Mouse (Mus musculus): ENCODE data around the gene Gm20403. TPM values are rescaled to one million over a fixed set of nuclear protein-coding genes. Genes with fewer than 3 reads are reported as not detected.
"Not testable (repeated sequence)": the region's sequence is repeated elsewhere in the genome, so short reads cannot be mapped to it uniquely, and the experiment has no call there.

Gm20403 gene
- total and polyA plus RNA-seq, 3 experiments = not detected

- H3K27me3 ChIP-seq (replicated peaks) = no peaks in the 10 kb centered on the region
- no peak overlapping the region for H3K27ac ChIP-seq (ENCODE audit: insufficient read depth, low read depth)
- H3K36me3 ChIP-seq (replicated peaks in 1 of 2; ENCODE audit: control insufficient read depth in 1 of 2, insufficient read depth in 1 of 2, low read length in 1 of 2) = no peaks in the 10 kb centered on the region
- H3K4me3 ChIP-seq (replicated peaks in 1 of 3; ENCODE audit: low read depth in 2 of 3, low read length in 2 of 3, poor library complexity in 1 of 3) = no peak overlapping the region
- in situ Hi-C loops (cut with MboI; ENCODE audit: low pct_ligation_motif_present, low pct_unique_long_range_greater_than_20kb, low sequenced_read_pairs) (no loop called here), dilution Hi-C loops (cut with MboI; ENCODE audit: extremely low pct_ligation_motif_present, extremely low pct_unique_long_range_greater_than_20kb, low sequenced_read_pairs) (no loop called here)
- H3K9me3 ChIP-seq (replicated peaks; ENCODE audit: low read length) = peaks cover 5% of the 10 kb centered on the region
- H3K79me2 ChIP-seq (replicated peaks; ENCODE audit: control insufficient read depth, extremely low read depth, insufficient read depth, poor library complexity, severe bottlenecking) = no peaks in the 10 kb centered on the region
- no peak for DNase-seq (ENCODE audit: extremely low read depth)
- no peak overlapping the region for H3K9ac ChIP-seq (ENCODE audit: insufficient read depth, low read depth)
- peaks cover 0 to 5% of the 10 kb centered on the region in 2 experiments; a peak in 2 of 4 replicates for H3K4me1 ChIP-seq (ENCODE audit: control insufficient read depth in 1 of 2, insufficient read depth in 2 of 2)
- H3K4me2 ChIP-seq (ENCODE audit: insufficient read depth, low read depth, poor library complexity, severe bottlenecking) = no peak overlapping the region
- TF ChIP-seq TCF12 (IDR thresholded peaks at IDR 0.05; ENCODE audit: low read depth, low read length) (no peak), ZNF384 (IDR thresholded peaks at IDR 0.05; ENCODE audit: low read depth, low read length) (no peak), ETS1 (conservative IDR thresholded peaks at IDR 0.05; ENCODE audit: low read depth, low read length) (no peak), USF2 (conservative IDR thresholded peaks at IDR 0.05; ENCODE audit: low read depth, low read length) (no peak)
Measured at GRCm38 (mm10) chr12:55003843-55004242, 17.5 kb upstream of the Gm20403 start.

- H3K9me3 ChIP-seq (replicated peaks; ENCODE audit: low read length); H3K27me3 ChIP-seq (replicated peaks); in situ Hi-C loops (cut with MboI; ENCODE audit: low pct_ligation_motif_present, low pct_unique_long_range_greater_than_20kb, low sequenced_read_pairs); H3K79me2 ChIP-seq (replicated peaks; ENCODE audit: control insufficient read depth, extremely low read depth, insufficient read depth, poor library complexity, severe bottlenecking); dilution Hi-C loops (cut with MboI; ENCODE audit: extremely low pct_ligation_motif_present, extremely low pct_unique_long_range_greater_than_20kb, low sequenced_read_pairs); H3K4me2 ChIP-seq (ENCODE audit: insufficient read depth, low read depth, poor library complexity, severe bottlenecking); DNase-seq (ENCODE audit: extremely low read depth); H3K36me3 ChIP-seq (replicated peaks in 1 of 2; ENCODE audit: control insufficient read depth in 1 of 2, insufficient read depth in 1 of 2, low read length in 1 of 2); H3K4me3 ChIP-seq (replicated peaks in 1 of 3; ENCODE audit: low read depth in 2 of 3, low read length in 2 of 3, poor library complexity in 1 of 3); H3K9ac ChIP-seq (ENCODE audit: insufficient read depth, low read depth); H3K27ac ChIP-seq (ENCODE audit: insufficient read depth, low read depth): not testable (repeated sequence)
- H3K4me1 ChIP-seq (ENCODE audit: control insufficient read depth in 1 of 2, insufficient read depth in 2 of 2) = peaks cover 10 to 18% of the 10 kb centered on the region in 2 experiments
Measured at GRCm38 (mm10) chr12:55002532-55002931, 16.2 kb upstream of the Gm20403 start.

GRCm38 (mm10) chr12:54999016-54999690 is 12.8 kb upstream of the Gm20403 start:
- Histone ChIP-seq H3K4me1 (ENCODE audit: control insufficient read depth in 1 of 2, insufficient read depth in 2 of 2) (peaks cover 10 to 33% of the 10 kb centered on the region in 2 experiments), H3K27ac (ENCODE audit: insufficient read depth, low read depth) (no peak overlapping the region), H3K9ac (ENCODE audit: insufficient read depth, low read depth) (peak overlapping the region; percentile 27; the same call in 1 of the 2 replicates), H3K4me3 (replicated peaks in 1 of 3; ENCODE audit: low read depth in 2 of 3, low read length in 2 of 3, poor library complexity in 1 of 3) (no peak overlapping the region), H3K79me2 (replicated peaks; ENCODE audit: control insufficient read depth, extremely low read depth, insufficient read depth, poor library complexity, severe bottlenecking) (no peaks in the 10 kb centered on the region), H3K27me3 (replicated peaks) (no peaks in the 10 kb centered on the region), H3K36me3 (replicated peaks in 1 of 2; ENCODE audit: control insufficient read depth in 1 of 2, insufficient read depth in 1 of 2, low read length in 1 of 2) (no peaks in the 10 kb centered on the region), H3K4me2 (ENCODE audit: insufficient read depth, low read depth, poor library complexity, severe bottlenecking) (no peak overlapping the region; the same call in 1 of the 2 replicates), H3K9me3 (replicated peaks; ENCODE audit: low read length) (no peaks in the 10 kb centered on the region)
- DNase-seq (ENCODE audit: extremely low read depth) = no peak
- in situ Hi-C loops (cut with MboI; ENCODE audit: low pct_ligation_motif_present, low pct_unique_long_range_greater_than_20kb, low sequenced_read_pairs) (no loop called here), dilution Hi-C loops (cut with MboI; ENCODE audit: extremely low pct_ligation_motif_present, extremely low pct_unique_long_range_greater_than_20kb, low sequenced_read_pairs) (no loop called here)
- TF ChIP-seq ETS1 (conservative IDR thresholded peaks at IDR 0.05; ENCODE audit: low read depth, low read length) (0 out of 2 replicates have a peak, but pooled peaks have one; percentile 11), TBP (conservative IDR thresholded peaks at IDR 0.05; ENCODE audit: low read depth, low read length) (no peak), UBTF (IDR thresholded peaks at IDR 0.05; ENCODE audit: low read depth, low read length) (no peak), IRF4 (IDR thresholded peaks at IDR 0.05; ENCODE audit: low read depth, low read length) (peak; percentile 38; the same call in 1 of the 2 replicates), KAT2A (IDR thresholded peaks at IDR 0.05; ENCODE audit: insufficient replicate concordance, low read length) (no peak), MXI1 (IDR thresholded peaks at IDR 0.05; ENCODE audit: low read depth, low read length) (peak; percentile 56; the same call in 1 of the 2 replicates), CHD2 (IDR thresholded peaks at IDR 0.05; ENCODE audit: low read length) (no peak; the same call in 1 of the 2 replicates), RCOR1 (conservative IDR thresholded peaks at IDR 0.05; ENCODE audit: low read depth, low read length) (no peak), SIN3A (IDR thresholded peaks at IDR 0.05; ENCODE audit: low read length) (peak; percentile 59; the same call in 1 of the 2 replicates), ZMIZ1 (IDR thresholded peaks at IDR 0.05; ENCODE audit: low read depth, low read length) (no peak), NELFE (IDR thresholded peaks at IDR 0.05; ENCODE audit: low read depth, low read length) (0 out of 2 replicates have a peak, but pooled peaks have one; percentile 35), ELF1 (IDR thresholded peaks at IDR 0.05; ENCODE audit: low read depth, low read length) (peak; percentile 72), MAX (IDR thresholded peaks at IDR 0.05; ENCODE audit: low read length) (peak; percentile 73), CTCF (conservative IDR thresholded peaks at IDR 0.05 in 1 of 2, IDR thresholded peaks at IDR 0.05 in 1 of 2; ENCODE audit: low read depth in 2 of 2, low read length in 2 of 2) (no peak), USF1 (IDR thresholded peaks at IDR 0.05; ENCODE audit: low read depth, low read length) (no peak), JUND (conservative IDR thresholded peaks at IDR 0.05; ENCODE audit: low read depth, low read length) (no peak), POLR2A (IDR thresholded peaks at IDR 0.05; ENCODE audit: low read depth, low read length) (peak; percentile 64), MEF2A (IDR thresholded peaks at IDR 0.05; ENCODE audit: borderline replicate concordance, low read depth, low read length) (no peak), TCF12 (IDR thresholded peaks at IDR 0.05; ENCODE audit: low read depth, low read length) (peak; percentile 46; the same call in 1 of the 2 replicates), BHLHE40 (IDR thresholded peaks at IDR 0.05; ENCODE audit: low read depth, low read length) (peak; percentile 17; the same call in 1 of the 2 replicates), MYC (IDR thresholded peaks at IDR 0.05; ENCODE audit: low read depth, low read length) (peak; percentile 83), MAFK (IDR thresholded peaks at IDR 0.05; ENCODE audit: insufficient replicate concordance, low read length) (no peak), NRF1 (IDR thresholded peaks at IDR 0.05; ENCODE audit: low read depth, low read length) (peak; percentile 40; the same call in 1 of the 2 replicates)

Measured in CH12.LX (cell line).